Mouse (Mus musculus) testis, adult 2 months (tissue): ENCODE results near the gene Apex1.

Source experiments
- CTCF ChIP-seq: fragments of 200-500 bp; IDR thresholded peaks from 2 replicates; pipeline ENCODE4 v1.5.1; 2012; ENCODE audit warnings: low read depth, mild to moderate bottlenecking, inconsistent platforms, low read length, moderate library complexity; ENCODE audit not compliant: control insufficient read depth, insufficient read depth, insufficient replicate concordance
- POLR2A ChIP-seq: fragments of 200-500 bp; IDR thresholded peaks from 2 replicates; pipeline ENCODE4 v1.6.1; 2012; ENCODE audit warnings: low read depth, mild to moderate bottlenecking, inconsistent platforms, low read length, moderate library complexity; ENCODE audit not compliant: control insufficient read depth

GRCm38 (mm10) chr14:50895407-50895806 lies 29.4 kb upstream of the Apex1 start:
- TF ChIP-seq POLR2A (no peak), CTCF (no peak)
